Comparison of ENCODE assay signal across 8 mouse cellular contexts in the genomic region with DNA sequence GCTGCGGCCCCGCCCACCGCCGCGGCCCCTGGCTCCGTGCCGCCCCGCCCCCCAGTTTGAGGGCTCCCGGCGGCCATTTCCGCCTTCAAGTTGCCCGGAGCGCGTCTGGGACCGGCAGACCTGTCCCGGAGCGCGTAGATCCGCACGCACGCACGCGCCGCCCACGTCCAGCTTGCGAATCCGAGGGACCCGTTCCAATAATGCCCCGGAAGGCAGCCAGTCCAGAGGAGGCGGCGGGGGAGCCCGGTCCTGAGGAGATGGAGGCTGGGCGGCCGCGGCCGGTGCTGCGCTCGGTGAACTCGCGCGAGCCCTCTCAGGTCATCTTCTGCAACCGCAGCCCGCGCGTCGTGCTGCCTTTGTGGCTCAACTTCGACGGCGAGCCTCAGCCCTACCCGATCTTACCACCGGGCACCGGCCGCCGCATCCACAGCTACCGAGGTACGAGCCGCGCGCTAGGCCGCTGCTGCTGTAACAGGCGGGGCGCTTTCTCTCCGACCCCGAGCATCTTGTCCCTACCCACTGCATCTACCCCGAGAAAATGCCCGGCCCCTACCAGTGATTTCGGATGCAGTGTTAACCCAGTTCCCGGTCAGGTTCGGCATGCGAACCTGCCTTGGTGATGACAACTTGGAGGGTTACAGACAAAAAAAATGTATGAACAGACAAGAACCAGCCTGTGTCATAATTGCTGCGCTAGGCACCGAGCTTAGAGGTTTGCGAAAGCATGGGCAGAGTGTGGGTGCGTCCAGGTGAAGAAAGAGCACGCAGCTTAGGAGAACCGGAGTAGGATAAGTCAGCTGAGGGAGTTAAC. TPM values are rescaled to one million over a fixed set of nuclear protein-coding genes. Genes with fewer than 3 reads are reported as not detected.
A peak's percentile ranks its signal among the peaks of the same experiment; 100 is the strongest.
DNase-seq lines count a peak whose midpoint lies in the region; ATAC-seq and TF ChIP-seq lines count a peak whose summit lies in the region.

TSS of gene Vhl (plus strand) at position 19 of the 811 bp plus-strand sequence.

- H3K27ac ChIP-seq in MEL (ENCODE audit: control insufficient read depth, low read depth, low read length), result peak within 1 kb of the TSS; percentile 57

- no peaks in the 10 kb centered on the region for H3K27me3 ChIP-seq in MEL (ENCODE audit: control insufficient read depth in 1 of 2, insufficient read depth in 2 of 2, low read length in 2 of 2)

- peak; percentile 71 to 75; a peak in 2 of 4 replicates for TF ChIP-seq POLR2A in MEL (IDR thresholded peaks at IDR 0.05; ENCODE audit: control insufficient read depth in 1 of 2, insufficient read depth in 1 of 2, low read depth in 1 of 2, low read length in 2 of 2, poor library complexity in 1 of 2)

- TF ChIP-seq RAD21 in MEL (IDR thresholded peaks at IDR 0.05; ENCODE audit: low read depth, low read length), result no peak

- H3K9ac ChIP-seq in MEL (ENCODE audit: control insufficient read depth, low read depth, low read length, poor library complexity, severe bottlenecking), result peak within 1 kb of the TSS; percentile 98

- ATAC-seq in frontal cortex, adult (ENCODE audit: low TSS enrichment), result peak; percentile 71
- ATAC-seq in hematopoietic stem cell, adult 5-6 weeks (replicated peaks in 1 of 2; ENCODE audit: insufficient read depth in 1 of 2, low FRiP score in 2 of 2, low TSS enrichment in 1 of 2, low read depth in 1 of 2, poor library complexity in 2 of 2, severe bottlenecking in 2 of 2), result peak; percentile 50 to 77

- TF ChIP-seq EP300 in MEL (IDR thresholded peaks at IDR 0.05; ENCODE audit: low read depth in 1 of 2, low read length in 2 of 2), result no peak

- peak; percentile 85 for DNase-seq in MEL (ENCODE audit: low read depth, low spot score)
- peak; percentile 82 for DNase-seq in cerebellum, adult 9-10 months
- DNase-seq in layer of hippocampus, postnatal 10 days (ENCODE audit: low spot score in 2 of 2), result peak; percentile 83 to 87
- DNase-seq in lung, postnatal 10 days, result peak; percentile 92
- peak; percentile 88 for DNase-seq in ovary, postnatal 36 days (ENCODE audit: low spot score)
- DNase-seq in thymus, postnatal 25 days, result peak; percentile 86

- H3K9me3 ChIP-seq in MEL (replicated peaks; ENCODE audit: insufficient read depth, low read length), result no peaks in the 10 kb centered on the region

- H3K36me3 ChIP-seq in MEL (ENCODE audit: control insufficient read depth in 1 of 2, insufficient read depth in 2 of 2, low read length in 2 of 2), result peaks cover 0 to 24% of the 10 kb centered on the region in 2 experiments

- peaks cover 6 to 13% of the 10 kb centered on the region in 2 experiments for H3K4me1 ChIP-seq in MEL (ENCODE audit: control insufficient read depth in 1 of 2, insufficient read depth in 2 of 2, low read length in 2 of 2)

- H3K4me3 ChIP-seq in MEL (ENCODE audit: control insufficient read depth in 1 of 2, insufficient read depth in 1 of 2, low read depth in 2 of 2, low read length in 2 of 2), result peak within 1 kb of the TSS; percentile 88 to 100

- TF ChIP-seq CTCF in MEL (IDR thresholded peaks at IDR 0.05 in 2 of 3, conservative IDR thresholded peaks at IDR 0.05 in 1 of 3; ENCODE audit: control insufficient read depth in 1 of 3, insufficient read depth in 1 of 3, low read depth in 2 of 3, low read length in 3 of 3, poor library complexity in 1 of 3, severe bottlenecking in 1 of 3), result no peak

- H3K79me2 ChIP-seq in MEL (ENCODE audit: control insufficient read depth, insufficient read depth, low read length, poor library complexity), result peaks cover 10% of the 10 kb centered on the region

TF ChIP-seq in MEL, 35 proteins besides CTCF, POLR2A, EP300 and RAD21:
- peak; percentile 62 for TF ChIP-seq ELF1 (IDR thresholded peaks at IDR 0.05; ENCODE audit: low read depth, low read length)
- TF ChIP-seq HCFC1 (IDR thresholded peaks at IDR 0.05; ENCODE audit: low read depth, low read length), result peak; percentile 65; the same call in 1 of the 2 replicates
- 0 out of 2 replicates have a peak, but pooled peaks have one; percentile 26 for TF ChIP-seq POLR2AphosphoS2 (IDR thresholded peaks at IDR 0.05; ENCODE audit: low read length)
- 0 out of 2 replicates have a peak, but pooled peaks have one; percentile 0 for TF ChIP-seq TCF12 (IDR thresholded peaks at IDR 0.05; ENCODE audit: low read depth, low read length)
- TF ChIP-seq NRF1 (IDR thresholded peaks at IDR 0.05; ENCODE audit: insufficient read depth, low read depth, low read length, poor library complexity, severe bottlenecking), result peak; percentile 55
- TF ChIP-seq ZKSCAN1 (IDR thresholded peaks at IDR 0.05; ENCODE audit: low read depth, low read length), result no peak
- TF ChIP-seq SIN3A (IDR thresholded peaks at IDR 0.05; ENCODE audit: low read length), result no peak; the same call in none of the 2 replicates
- TF ChIP-seq MXI1 (IDR thresholded peaks at IDR 0.05; ENCODE audit: low read depth, low read length), result peak; percentile 34
- TF ChIP-seq UBTF (IDR thresholded peaks at IDR 0.05; ENCODE audit: borderline replicate concordance, insufficient read depth, low read depth, low read length), result 0 out of 2 replicates have a peak, but pooled peaks have one; percentile 31
- peak; percentile 14; the same call in 1 of the 2 replicates for TF ChIP-seq TBP (IDR thresholded peaks at IDR 0.05; ENCODE audit: low read depth, low read length)
- TF ChIP-seq ZMIZ1 (IDR thresholded peaks at IDR 0.05; ENCODE audit: low read depth, low read length), result peak; percentile 78; the same call in 1 of the 2 replicates
- no peak for TF ChIP-seq MYC (IDR thresholded peaks at IDR 0.05; ENCODE audit: low read depth, low read length)
- peak; percentile 71 for TF ChIP-seq NELFE (IDR thresholded peaks at IDR 0.05; ENCODE audit: low read depth, low read length)
- no peak for TF ChIP-seq CHD1 (IDR thresholded peaks at IDR 0.05; ENCODE audit: low read depth, low read length)

RNA-seq across cellular contexts. Expression of gene Vhl, which starts in this region (rescaled TPM):
- total RNA-seq in MEL (2012; rRNA removed), result 11.4 and 12.5 TPM in 2 replicates
- polyA plus RNA-seq in MEL (2012; ENCODE audit: insufficient read depth in 1 of 2, insufficient read length in 2 of 2, low read depth in 1 of 2, low replicate concordance in 2 of 2, missing spikeins in 1 of 2), result 10 to 100 TPM in 1 of 2 experiments, not detected in 1; 12.0 TPM
- 13.5 and 18.6 TPM in 2 replicates for total RNA-seq in hematopoietic stem cell, adult 5-6 weeks (2017)
- total RNA-seq in layer of hippocampus, postnatal 10 days (2021), result 10 to 100 TPM; 65.8 to 70.5 TPM

Comparison
In these comparisons a context has a peak if more than half of its experiments do, and no peak if none do; other contexts are left out.
1. Peak in every context shown above with its lines: DNase-seq, ATAC-seq, H3K4me3 ChIP-seq and H3K27ac ChIP-seq.